Mouse (Mus musculus) megakaryocyte progenitor cell, adult 5-6 weeks (primary cell): ENCODE results near the gene Cav3. TPM values are rescaled to one million over a fixed set of nuclear protein-coding genes. Genes with fewer than 3 reads are reported as not detected.

ENCODE experiments used
- ATAC-seq: replicated peaks from 2 replicates; pipeline ENCODE4 v1.8.0; 2016; ENCODE audit warnings: mild to moderate bottlenecking, moderate TSS enrichment, inconsistent platforms; ENCODE audit not compliant: poor library complexity
- total RNA-seq, 2 experiments: library from RNA; stranded (forward) in 1 of 2; stranded (reverse) in 1 of 2; fragments of 157-497, 149-512 nt in 1 of 2; fragments of 200-1000 nt in 1 of 2; gene quantifications; 2 replicates each; pipeline versions ENCODE4 v1.2.3 to v1.2.4; 2015 to 2017

The Cav3 gene
- total RNA-seq, 2 experiments from 2014 or later, result not detected

- no peak; the same call in 1 of the 2 replicates for ATAC-seq
Measured at GRCm38 (mm10) chr6:112494620-112495081, 35.3 kb downstream of the Cav3 start.

GRCm38 (mm10) chr6:112495219-112495618 lies 35.9 kb downstream of the Cav3 start:
- no peak for ATAC-seq

DNA sequence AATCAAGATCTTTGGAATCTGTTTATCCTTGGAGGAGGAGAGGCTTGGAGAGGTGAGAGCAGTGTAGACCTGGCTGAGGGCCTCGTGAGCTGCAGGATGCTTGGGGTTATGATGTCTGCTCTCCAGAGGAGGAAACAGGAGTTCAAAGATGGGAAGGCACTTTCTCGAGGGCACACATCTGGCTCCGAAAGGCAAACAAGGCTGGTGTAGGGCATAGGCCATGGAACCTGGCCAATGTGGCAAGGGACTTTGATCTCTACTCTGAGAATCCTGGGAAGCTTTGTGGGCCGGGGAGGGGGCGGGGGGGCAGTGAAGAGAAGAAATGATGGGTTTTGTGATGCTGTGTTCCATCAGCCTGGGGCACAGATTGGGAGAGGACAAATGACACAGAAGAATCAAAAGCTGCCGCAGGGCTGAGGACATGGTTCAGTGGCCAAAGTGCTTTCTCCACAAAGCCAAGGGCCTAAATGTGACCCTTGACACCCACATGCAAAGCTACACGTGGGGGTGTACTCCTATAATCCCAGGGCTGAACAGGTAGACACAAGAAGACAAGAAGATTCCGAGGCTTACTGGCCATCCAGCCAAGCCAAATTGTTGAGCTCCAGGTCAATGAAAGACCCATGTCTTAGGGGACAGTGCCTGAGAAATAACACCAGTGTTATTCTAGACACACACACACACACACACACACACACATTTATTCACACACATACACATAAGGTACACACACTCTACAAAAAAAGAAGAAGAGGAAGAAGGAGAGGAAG lies 37.2 kb downstream of the Cav3 start:
- no peak for ATAC-seq

GRCm38 (mm10) chr6:112497456-112497855 lies 38.2 kb downstream of the Cav3 start:
- no peak for ATAC-seq

DNA sequence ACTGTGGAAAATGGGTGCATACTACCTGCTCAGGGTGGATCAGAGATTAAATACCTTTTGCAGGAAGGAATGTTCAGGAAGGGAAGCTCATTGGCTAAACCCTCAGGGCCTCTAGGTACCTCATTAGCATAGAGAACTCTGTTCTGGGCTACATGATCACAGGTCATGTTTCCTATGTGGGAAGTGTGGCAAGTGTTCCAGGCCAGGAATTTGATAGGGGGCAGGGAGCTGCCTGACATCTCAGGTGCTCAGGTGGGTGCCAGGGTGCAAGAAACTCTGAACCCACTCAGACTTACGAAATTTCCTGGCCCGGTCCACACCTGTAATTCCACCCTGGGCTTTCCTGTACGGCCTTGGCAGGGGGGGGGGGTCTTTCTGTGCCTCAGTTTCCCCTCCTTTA lies 39.4 kb downstream of the Cav3 start:
- ATAC-seq, result no peak

- no peak for ATAC-seq
Measured at GRCm38 (mm10) chr6:112499456-112499855, 40.2 kb downstream of the Cav3 start.

DNA sequence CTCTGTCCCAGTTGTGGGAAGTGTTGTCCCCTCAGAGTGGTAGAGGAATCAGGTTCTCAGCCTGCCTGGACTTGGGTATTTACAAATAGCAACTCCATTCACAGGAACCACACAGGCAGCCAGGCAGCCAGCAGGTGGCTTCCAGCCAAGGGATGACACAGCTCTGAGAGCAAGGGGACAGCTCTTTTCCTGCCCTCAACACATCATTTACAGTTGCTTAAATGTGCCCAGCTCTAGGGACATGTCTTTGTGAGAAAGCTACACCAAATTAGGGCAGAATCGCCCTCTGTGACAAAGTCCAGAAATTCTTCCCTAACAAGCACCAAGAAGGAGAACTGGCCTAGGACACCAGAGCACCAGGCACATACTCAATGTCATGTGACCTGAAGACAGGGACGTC lies 41.9 kb downstream of the Cav3 start:
- peak; percentile 37; the same call in 1 of the 2 replicates for ATAC-seq

DNA sequence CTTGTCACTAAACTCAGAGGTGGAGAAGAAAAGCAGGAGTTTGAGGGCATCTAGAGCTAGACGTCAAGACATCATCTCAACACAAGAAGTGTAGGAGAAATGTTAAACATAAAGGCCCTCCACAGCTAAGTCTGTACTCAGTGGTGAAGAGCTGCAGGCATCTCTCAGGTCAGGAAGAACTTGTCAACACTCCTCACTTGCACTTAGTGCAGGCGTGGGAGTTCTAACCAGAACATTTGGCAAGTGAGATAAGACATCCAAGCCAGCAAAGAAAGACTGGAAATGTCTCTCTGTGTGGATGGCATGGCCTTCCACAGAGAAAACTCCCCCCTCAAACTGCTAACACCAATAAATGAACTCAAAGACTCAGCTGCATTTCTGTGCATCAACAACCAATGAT lies 48.3 kb downstream of the Cav3 start:
- no peak for ATAC-seq

DNA sequence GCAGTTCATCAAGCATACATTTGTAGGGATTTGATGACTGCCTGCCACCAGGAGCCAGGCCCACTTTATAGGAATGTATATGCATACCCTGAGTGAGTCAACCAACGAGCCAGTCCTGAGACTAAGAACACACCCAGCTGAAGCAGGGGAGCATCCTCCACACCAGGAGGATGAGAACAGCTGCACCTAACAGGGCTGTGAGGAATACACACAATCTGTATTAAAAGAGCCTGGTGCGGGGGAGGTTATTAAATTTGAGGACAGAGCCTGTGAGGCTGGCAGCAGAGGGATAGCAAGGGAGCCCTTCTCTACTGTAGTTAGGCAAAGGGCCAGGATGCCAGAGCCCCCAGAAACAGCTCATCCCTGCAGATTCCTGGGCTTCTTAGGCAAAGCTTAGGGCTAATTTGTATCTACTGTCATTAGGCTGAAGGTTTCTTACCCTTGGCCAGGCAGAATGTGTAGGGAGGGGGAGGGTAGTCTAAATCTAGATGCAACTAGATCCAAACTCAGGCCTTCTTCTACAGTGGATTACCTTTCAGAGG lies 50.4 kb downstream of the Cav3 start:
- ATAC-seq, result no peak

- no peak for ATAC-seq
Measured at GRCm38 (mm10) chr6:112510346-112510745, 51.0 kb downstream of the Cav3 start.

DNA sequence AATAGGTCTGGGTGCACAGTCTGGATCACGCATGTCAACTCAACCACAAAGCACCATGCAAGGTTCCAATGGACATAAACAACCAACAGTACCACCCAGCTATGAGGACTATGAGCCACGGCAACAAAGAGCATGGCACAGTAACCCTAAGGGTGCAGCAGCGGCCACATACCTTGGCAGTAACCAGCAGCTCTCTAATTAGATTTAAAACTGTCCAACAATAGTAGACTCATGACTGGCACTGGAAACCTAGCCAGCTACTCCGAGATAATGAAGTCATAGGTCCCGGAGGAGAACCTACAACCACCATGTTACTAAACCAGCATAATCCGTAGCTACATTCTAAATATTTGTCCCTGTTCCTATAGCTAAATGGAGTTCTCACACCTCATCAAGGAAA lies 55.3 kb downstream of the Cav3 start:
- no peak for ATAC-seq

DNA sequence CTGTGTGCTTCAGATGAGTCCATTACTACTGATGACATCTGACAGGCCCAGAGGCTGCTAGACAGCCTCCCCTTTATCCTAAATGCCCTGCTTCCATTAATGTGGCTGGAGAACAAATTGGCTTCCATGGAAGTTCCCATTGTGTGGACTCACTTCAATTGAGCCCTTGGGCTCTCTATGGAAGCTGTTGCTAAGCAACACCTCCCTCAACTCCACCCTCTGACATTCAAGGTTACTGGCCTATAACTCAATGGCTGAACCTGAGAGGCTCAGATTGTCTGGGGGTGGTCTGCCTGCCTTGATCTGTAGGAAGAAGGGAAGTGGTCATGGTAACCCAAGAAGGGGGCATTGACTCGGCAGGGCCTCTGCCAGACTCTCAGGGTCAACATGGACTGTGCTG lies 57.2 kb downstream of the Cav3 start:
- ATAC-seq, result no peak

- ATAC-seq, result no peak
Measured at GRCm38 (mm10) chr6:112517572-112517971, 58.3 kb downstream of the Cav3 start.

- ATAC-seq, result 0 out of 2 replicates have a peak, but pooled peaks have one; percentile 39
Measured at GRCm38 (mm10) chr6:112517991-112518390, 58.7 kb downstream of the Cav3 start.

Other genes starting within 250 kb of the Cav3 start
- 0.35 and 0.44 TPM in 2 replicates for gene Lmcd1, start 185.7 kb upstream of the Cav3 start, total RNA-seq (2015)
- 0.17 and 2.3 TPM in 2 replicates for gene Lmcd1, start 185.7 kb upstream of the Cav3 start, total RNA-seq (2017)
- not detected in 2 replicates for gene Ssu2, start 71.5 kb upstream of the Cav3 start, total RNA-seq (2015)
- gene Ssu2, start 71.5 kb upstream of the Cav3 start, total RNA-seq (2017), result not detected in 2 replicates
- 0.05 TPM in 1 of 2 replicates, not detected in the other for gene Oxtr, start 30.4 kb downstream of the Cav3 start, total RNA-seq (2015)
- 0.04 TPM in 1 of 2 replicates, not detected in the other for gene Oxtr, start 30.4 kb downstream of the Cav3 start, total RNA-seq (2017)
- 64.7 and 74.0 TPM in 2 replicates for gene Rad18, start 237.2 kb downstream of the Cav3 start, total RNA-seq (2015)
- 45.2 and 46.6 TPM in 2 replicates for gene Rad18, start 237.2 kb downstream of the Cav3 start, total RNA-seq (2017)